15 mouse cellular contexts compared by ENCODE assay signal in genomic region chr1:52011227-52011626, GRCm38 (mm10). TPM values are rescaled to one million over a fixed set of nuclear protein-coding genes. Genes with fewer than 3 reads are reported as not detected.
DNase-seq lines count a peak whose midpoint lies in the region; ATAC-seq lines count a peak whose summit lies in the region.
"Had no signal": no experiment of that assay in that cellular context is flagged by ENCODE, and none has a peak within 500 bp of the region (broad histone marks: within the 10 kb centered on the region; RNA-seq: fewer than 3 reads in every experiment).

No protein-coding gene starts in this region.

- peak; percentile 61 for ATAC-seq in neutrophil, adult 5-6 weeks (ENCODE audit: extremely low read depth, insufficient number of reproducible peaks, low FRiP score, poor library complexity, severe bottlenecking)
- ATAC-seq in kidney, embryonic 16.5 days (ENCODE audit: low FRiP score, low TSS enrichment): no peak

- H3K9me3 ChIP-seq in hindbrain, embryonic 10.5 days: no peaks in the 10 kb centered on the region
- H3K9me3 ChIP-seq in embryonic facial prominence, embryonic 10.5 days: no peaks in the 10 kb centered on the region
- no peaks in the 10 kb centered on the region for H3K9me3 ChIP-seq in kidney, embryonic 16.5 days (ENCODE audit: low read length)
- H3K9me3 ChIP-seq: G1E; limb, embryonic 15.5 days had no signal

- no peak overlapping the region for H3K27ac ChIP-seq in hindbrain, embryonic 10.5 days
- no peak overlapping the region for H3K27ac ChIP-seq in embryonic facial prominence, embryonic 10.5 days (replicated peaks)
- no peak overlapping the region for H3K27ac ChIP-seq in kidney, embryonic 16.5 days (ENCODE audit: low read length)
- H3K27ac ChIP-seq: left cerebral cortex, adult 2 months; limb, embryonic 15.5 days had no signal

- H3K4me1 ChIP-seq in hindbrain, embryonic 10.5 days (replicated peaks): peaks cover 11% of the 10 kb centered on the region
- H3K4me1 ChIP-seq in embryonic facial prominence, embryonic 10.5 days: peaks cover 11% of the 10 kb centered on the region
- H3K4me1 ChIP-seq in kidney, embryonic 16.5 days (ENCODE audit: insufficient read depth, low read length): peaks cover 3% of the 10 kb centered on the region; the same call in 1 of the 2 replicates

- peaks cover 15% of the 10 kb centered on the region for H3K27me3 ChIP-seq in hindbrain, embryonic 10.5 days (ENCODE audit: insufficient read depth, poor library complexity, severe bottlenecking)
- H3K27me3 ChIP-seq in embryonic facial prominence, embryonic 10.5 days (replicated peaks; ENCODE audit: low read depth, poor library complexity, severe bottlenecking): peaks cover 21% of the 10 kb centered on the region
- no peaks in the 10 kb centered on the region for H3K27me3 ChIP-seq in kidney, embryonic 16.5 days (ENCODE audit: insufficient read depth, low read length)
- H3K27me3 ChIP-seq: limb, embryonic 15.5 days had no signal

- peak; percentile 94 for DNase-seq in 416B (ENCODE audit: low read depth)
- peak; percentile 81 for DNase-seq in CD4-positive, CD25-positive, alpha-beta regulatory T cell, adult 2 months (ENCODE audit: low read depth, low spot score)
- DNase-seq in induced T-regulatory cell, adult 2 months (ENCODE audit: low read depth): peak; percentile 84
- no peak for DNase-seq in hindbrain, embryonic 10.5 days (ENCODE audit: low spot score)
- DNase-seq in embryonic facial prominence, embryonic 10.5 days (ENCODE audit: low spot score): no peak
- no peak for DNase-seq in ovary, postnatal 36 days (ENCODE audit: low spot score)
- DNase-seq: cerebellum, adult 2 months; heart, postnatal 4 days; kidney, adult 11 months had no signal

- H3K36me3 ChIP-seq in hindbrain, embryonic 10.5 days: no peaks in the 10 kb centered on the region
- H3K36me3 ChIP-seq in embryonic facial prominence, embryonic 10.5 days (replicated peaks): no peaks in the 10 kb centered on the region
- no peaks in the 10 kb centered on the region for H3K36me3 ChIP-seq in kidney, embryonic 16.5 days (ENCODE audit: insufficient read depth, low read length)
- H3K36me3 ChIP-seq: G1E; limb, embryonic 15.5 days had no signal

- H3K9ac ChIP-seq in kidney, embryonic 16.5 days (replicated peaks; ENCODE audit: low read length): no peak overlapping the region
- H3K9ac ChIP-seq: limb, embryonic 15.5 days had no signal

- no peak overlapping the region for H3K4me2 ChIP-seq in kidney, embryonic 16.5 days (replicated peaks; ENCODE audit: low read depth, low read length)
- H3K4me2 ChIP-seq: limb, embryonic 15.5 days had no signal

- WGBS in hindbrain, embryonic 10.5 days: 80% methylated on average over 3 of the region's 3 CpGs
- WGBS in embryonic facial prominence, embryonic 10.5 days: 70% methylated on average over 2 of the region's 3 CpGs
- WGBS in kidney, embryonic 16.5 days: 68% methylated on average over 2 of the region's 3 CpGs

- H3K4me3 ChIP-seq in hindbrain, embryonic 10.5 days: no peak overlapping the region
- H3K4me3 ChIP-seq in embryonic facial prominence, embryonic 10.5 days: no peak overlapping the region
- H3K4me3 ChIP-seq in kidney, embryonic 16.5 days (ENCODE audit: low read length): no peak overlapping the region
- H3K4me3 ChIP-seq: left cerebral cortex, adult 2 months; limb, embryonic 15.5 days; myocyte had no signal

RNA-seq across cellular contexts. Expression of gene Stat4, which starts 24.3 kb away (rescaled TPM):
- 93.2 and 117 TPM in 2 replicates for total RNA-seq in neutrophil, adult 5-6 weeks (2017)
- 1.3 and 1.4 TPM in 2 replicates for polyA plus RNA-seq in hindbrain, embryonic 10.5 days (2016; fragmentation: Nextera tagmentation; extraction: Ambion mirVana)
- polyA plus RNA-seq in embryonic facial prominence, embryonic 10.5 days (2016; fragmentation: Nextera tagmentation; extraction: Ambion mirVana): 1.1 and 1.9 TPM in 2 replicates
- polyA plus RNA-seq in kidney, embryonic 16.5 days (2015; fragmentation: Nextera tagmentation; extraction: Ambion mirVana): 1.2 and 1.7 TPM in 2 replicates
- polyA plus RNA-seq: G1E, myocyte had no signal

Comparison
In these comparisons a context has a peak if more than half of its experiments do, and no peak if none do; other contexts are left out.
1. DNase-seq: peak in 416B (single experiment), CD4-positive, CD25-positive, alpha-beta regulatory T cell, adult 2 months (single experiment) and induced T-regulatory cell, adult 2 months (single experiment); none in hindbrain, embryonic 10.5 days (single experiment), embryonic facial prominence, embryonic 10.5 days (single experiment) and ovary, postnatal 36 days (single experiment).